Mouse (Mus musculus) limb, embryonic 14.5 days (tissue): Measurements from ENCODE around the gene Ear10. TPM values are rescaled to one million over a fixed set of nuclear protein-coding genes. Genes with fewer than 3 reads are reported as not detected.
"Not testable (repeated sequence)": the region's sequence is repeated elsewhere in the genome, so short reads cannot be mapped to it uniquely, and the experiment has no call there.

Source experiments
- ATAC-seq: fragments of 200-750 bp; cut with Nextera tagmentation; 2 replicates; pipeline ENCODE4 v1.8.0; 2017; ENCODE audit warnings: low read depth, moderate number of reproducible peaks, moderate TSS enrichment; ENCODE audit not compliant: low FRiP score
- DNase-seq: peaks from one replicate; pipeline ENCODE4 v3.0.0-alpha.2; 2015; ENCODE audit warnings: low spot score
- H3K27ac ChIP-seq: fragments of 300-500 bp; sonication (generic); replicated peaks from 2 replicates; pipeline ENCODE4 v1.5.1; 2014; ENCODE audit warnings: low read depth, mild to moderate bottlenecking, low read length, moderate library complexity, mixed read lengths
- H3K27me3 ChIP-seq: fragments of 300-500 bp; sonication (generic); 2 replicates; pipeline ENCODE4 v1.6.1; 2014; ENCODE audit warnings: low read length, mixed read lengths; ENCODE audit not compliant: control insufficient read depth, insufficient read depth
- H3K36me3 ChIP-seq: fragments of 300-500 bp; sonication (generic); 2 replicates; pipeline ENCODE4 v1.6.1; 2014; ENCODE audit warnings: mild to moderate bottlenecking, low read length, moderate library complexity, mixed read lengths; ENCODE audit not compliant: control insufficient read depth, insufficient read depth
- H3K4me1 ChIP-seq: fragments of 300-500 bp; sonication (generic); 2 replicates; pipeline ENCODE4 v1.6.1; 2014; ENCODE audit warnings: antibody characterized with exemption, low read length, mixed read lengths; ENCODE audit not compliant: control insufficient read depth, insufficient read depth
- H3K4me2 ChIP-seq: fragments of 300-500 bp; sonication (generic); replicated peaks from 2 replicates; pipeline ENCODE4 v1.6.1; 2014; ENCODE audit warnings: low read depth, mild to moderate bottlenecking, low read length, moderate library complexity; ENCODE audit not compliant: severe bottlenecking
- H3K4me3 ChIP-seq: fragments of 300-500 bp; sonication (generic); replicated peaks from 2 replicates; pipeline ENCODE4 v1.5.1; 2014; ENCODE audit warnings: low read length
- H3K9ac ChIP-seq: fragments of 300-500 bp; sonication (generic); 2 replicates; pipeline ENCODE4 v1.6.1; 2014; ENCODE audit warnings: mild to moderate bottlenecking, low read depth, low read length, moderate library complexity; ENCODE audit not compliant: severe bottlenecking
- H3K9me3 ChIP-seq: fragments of 300-500 bp; sonication (generic); 2 replicates; pipeline ENCODE4 v1.6.1; 2016; ENCODE audit warnings: low read length; ENCODE audit not compliant: control insufficient read depth
- WGBS: fragments of 180-500 bp; shearing (Covaris S2); extraction: QIAGEN DNeasy Blood & Tissue Kit; methylation state at CpG from one replicate; pipeline ENCODE4 v1.1.7; 2014; 5-methylcytosine and 5-hydroxymethylcytosine counted together
- polyA plus RNA-seq, 2 experiments: library from polyadenylated mRNA; depleted of rRNA in 1 of 2; stranded (reverse) in 1 of 2; unstranded in 1 of 2; fragments of >200 nt; fragmentation: Nextera tagmentation in 1 of 2; extraction: Ambion mirVana in 1 of 2; gene quantifications; 2 replicates each; pipeline versions ENCODE4 v1.2.1 to v1.2.3; 2012 to 2014

Ear10 gene
- polyA plus RNA-seq, 2 experiments: not detected

DNA sequence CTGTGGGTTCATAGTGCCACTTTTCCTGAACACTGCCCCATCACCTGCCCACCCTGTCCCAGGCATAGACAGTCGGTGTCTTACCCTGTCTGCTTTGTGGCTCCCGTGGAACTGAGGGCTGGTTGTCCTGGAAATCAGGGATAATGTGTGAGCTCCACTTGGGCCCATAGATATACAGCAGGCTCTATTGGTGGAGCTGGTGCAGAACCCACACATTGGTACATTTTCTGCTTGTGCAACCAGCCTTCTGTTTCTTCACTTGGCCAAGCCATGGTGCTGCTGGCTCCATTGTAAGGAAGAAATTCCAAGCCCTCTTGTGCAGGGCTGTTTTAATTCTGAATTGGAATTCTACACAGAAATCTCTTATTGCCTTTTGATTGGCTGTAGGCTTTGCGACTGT is 47.9 kb downstream of the Ear10 start, which contains the start of gene Ear1:
Gene Ear1, minus strand, starts transcription at position 101 of the 400 bp plus-strand sequence.
- H3K4me3 ChIP-seq, H3K9me3 ChIP-seq, H3K9ac ChIP-seq, ATAC-seq, H3K4me2 ChIP-seq, DNase-seq, H3K27me3 ChIP-seq, H3K4me1 ChIP-seq, H3K27ac ChIP-seq, H3K36me3 ChIP-seq: not testable (repeated sequence)
- WGBS: 90% methylated on average over 2 of the region's 3 CpGs

- not testable (repeated sequence) for ATAC-seq, DNase-seq, H3K9me3 ChIP-seq, H3K4me3 ChIP-seq, H3K4me1 ChIP-seq, H3K27me3 ChIP-seq, H3K27ac ChIP-seq, H3K36me3 ChIP-seq, H3K4me2 ChIP-seq, H3K9ac ChIP-seq
- 93% methylated on average over 3 of the region's 3 CpGs for WGBS
Observed at GRCm38 (mm10) chr14:43874862-43875261, 48.5 kb downstream of the Ear10 start.

Other genes starting within 250 kb of the Ear10 start
- gene Gm8165, start 246.4 kb downstream of the Ear10 start, polyA plus RNA-seq (2012; rRNA removed): not detected in 2 replicates
- gene Gm8165, start 246.4 kb downstream of the Ear10 start, polyA plus RNA-seq (2014; fragmentation: Nextera tagmentation; extraction: Ambion mirVana): not detected in 2 replicates
- 0.59 and 0.65 TPM in 2 replicates for gene Gm7324, start 225.7 kb downstream of the Ear10 start, polyA plus RNA-seq (2012; rRNA removed)
- 0.97 and 1.9 TPM in 2 replicates for gene Gm7324, start 225.7 kb downstream of the Ear10 start, polyA plus RNA-seq (2014; fragmentation: Nextera tagmentation; extraction: Ambion mirVana)
- gene Gm16506, start 196.1 kb downstream of the Ear10 start, polyA plus RNA-seq (2012; rRNA removed): not detected in 2 replicates
- gene Gm16506, start 196.1 kb downstream of the Ear10 start, polyA plus RNA-seq (2014; fragmentation: Nextera tagmentation; extraction: Ambion mirVana): not detected in 2 replicates
- gene Gm6526, start 175.7 kb downstream of the Ear10 start, polyA plus RNA-seq (2012; rRNA removed): not detected in 2 replicates
- not detected in 2 replicates for gene Gm6526, start 175.7 kb downstream of the Ear10 start, polyA plus RNA-seq (2014; fragmentation: Nextera tagmentation; extraction: Ambion mirVana)
- not detected in 2 replicates for gene Gm8180, start 138.8 kb downstream of the Ear10 start, polyA plus RNA-seq (2012; rRNA removed)
- not detected in 2 replicates for gene Gm8180, start 138.8 kb downstream of the Ear10 start, polyA plus RNA-seq (2014; fragmentation: Nextera tagmentation; extraction: Ambion mirVana)
- gene Ear1, start 48.0 kb downstream of the Ear10 start, polyA plus RNA-seq (2012; rRNA removed): 0.22 and 0.40 TPM in 2 replicates
- gene Ear1, start 48.0 kb downstream of the Ear10 start, polyA plus RNA-seq (2014; fragmentation: Nextera tagmentation; extraction: Ambion mirVana): not detected in 2 replicates
- gene Gm8113, start 1.8 kb upstream of the Ear10 start, polyA plus RNA-seq (2012; rRNA removed): 7.1 and 7.2 TPM in 2 replicates
- 5.2 and 6.6 TPM in 2 replicates for gene Gm8113, start 1.8 kb upstream of the Ear10 start, polyA plus RNA-seq (2014; fragmentation: Nextera tagmentation; extraction: Ambion mirVana)
- not detected in 2 replicates for gene Ang5, start 33.5 kb upstream of the Ear10 start, polyA plus RNA-seq (2012; rRNA removed)
- gene Ang5, start 33.5 kb upstream of the Ear10 start, polyA plus RNA-seq (2014; fragmentation: Nextera tagmentation; extraction: Ambion mirVana): not detected in 2 replicates
- not detected in 2 replicates for gene Ang6, start 78.7 kb upstream of the Ear10 start, polyA plus RNA-seq (2012; rRNA removed)
- not detected in 2 replicates for gene Ang6, start 78.7 kb upstream of the Ear10 start, polyA plus RNA-seq (2014; fragmentation: Nextera tagmentation; extraction: Ambion mirVana)
- 0.77 and 0.86 TPM in 2 replicates for gene Ear2, start 179.1 kb upstream of the Ear10 start, polyA plus RNA-seq (2012; rRNA removed)
- gene Ear2, start 179.1 kb upstream of the Ear10 start, polyA plus RNA-seq (2014; fragmentation: Nextera tagmentation; extraction: Ambion mirVana): not detected in 2 replicates
- not detected in 2 replicates for gene Gm3327, start 200.3 kb upstream of the Ear10 start, polyA plus RNA-seq (2012; rRNA removed)
- gene Gm3327, start 200.3 kb upstream of the Ear10 start, polyA plus RNA-seq (2014; fragmentation: Nextera tagmentation; extraction: Ambion mirVana): not detected in 2 replicates